Mouse (Mus musculus) adrenal gland, postnatal 14 days (tissue): ENCODE measurements around the gene Sec16a. TPM values are rescaled to one million over a fixed set of nuclear protein-coding genes. Genes with fewer than 3 reads are reported as not detected.

Experiments used
- DNase-seq: peaks from one replicate; pipeline ENCODE4 v3.0.0; 2021; ENCODE audit warnings: mixed read lengths
- total RNA-seq: library from RNA; stranded (reverse); gene quantifications from 2 replicates; pipeline ENCODE4 v1.2.3, GENCODE M21; 2021

Gene Sec16a
- total RNA-seq, 1 experiment from 2014 or later = 54.6 TPM

GRCm38 (mm10) chr2:26441261-26441660, 3.8 kb downstream of the Sec16a start:
- no peak for DNase-seq

GRCm38 (mm10) chr2:26439671-26440070, 5.3 kb downstream of the Sec16a start:
- no peak for DNase-seq

- DNase-seq = no peak
Observed at GRCm38 (mm10) chr2:26438373-26438772, 6.6 kb downstream of the Sec16a start.

- DNase-seq = no peak
Observed at GRCm38 (mm10) chr2:26437221-26437620, 7.8 kb downstream of the Sec16a start.

- no peak for DNase-seq
Observed at GRCm38 (mm10) chr2:26434791-26435572, 10.0 kb downstream of the Sec16a start.

GRCm38 (mm10) chr2:26429851-26430250, 15.2 kb downstream of the Sec16a start:
- DNase-seq = no peak

DNA sequence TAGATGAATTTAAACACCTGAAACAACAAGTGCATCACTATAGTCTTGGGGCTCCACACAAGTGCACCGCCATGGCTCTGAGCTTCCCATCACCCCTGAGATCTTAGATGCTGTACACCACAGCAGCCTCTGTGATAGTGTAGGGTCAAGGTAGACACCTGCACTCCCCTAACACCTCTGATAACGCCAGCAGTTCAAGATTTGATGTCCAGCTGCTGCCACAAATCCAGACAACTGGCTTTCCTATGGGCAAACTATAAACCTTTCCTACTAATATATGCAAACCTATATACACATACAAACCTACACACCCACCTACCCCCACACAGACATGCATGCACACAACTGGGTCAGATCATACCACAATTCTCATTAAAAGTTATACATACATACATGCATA, 20.5 kb downstream of the Sec16a start:
- no peak for DNase-seq

- DNase-seq = no peak
Observed at GRCm38 (mm10) chr2:26423086-26423485, 21.9 kb downstream of the Sec16a start.

- no peak for DNase-seq
Observed at GRCm38 (mm10) chr2:26421969-26422368, 23.0 kb downstream of the Sec16a start.

- no peak for DNase-seq
Observed at GRCm38 (mm10) chr2:26418120-26418519, 26.9 kb downstream of the Sec16a start.

DNA sequence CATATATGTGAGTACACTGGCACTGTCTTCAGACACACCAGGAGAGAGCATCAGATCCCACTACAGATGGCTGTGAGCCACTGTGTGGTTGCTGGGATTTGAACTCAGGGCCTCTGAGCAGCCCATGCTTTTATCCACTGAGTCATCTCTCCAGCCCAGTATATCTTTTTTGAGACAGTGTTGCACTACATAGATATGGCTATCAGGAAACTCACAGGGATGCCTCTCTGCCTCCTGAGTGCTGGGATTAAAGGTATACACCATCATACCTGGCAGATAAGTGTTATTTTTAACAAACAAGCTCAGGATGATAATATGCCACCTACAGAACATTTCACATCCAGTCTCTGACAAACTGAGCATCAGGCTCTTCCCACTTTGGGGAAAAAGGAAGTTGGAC, 27.9 kb downstream of the Sec16a start:
- no peak for DNase-seq

DNA sequence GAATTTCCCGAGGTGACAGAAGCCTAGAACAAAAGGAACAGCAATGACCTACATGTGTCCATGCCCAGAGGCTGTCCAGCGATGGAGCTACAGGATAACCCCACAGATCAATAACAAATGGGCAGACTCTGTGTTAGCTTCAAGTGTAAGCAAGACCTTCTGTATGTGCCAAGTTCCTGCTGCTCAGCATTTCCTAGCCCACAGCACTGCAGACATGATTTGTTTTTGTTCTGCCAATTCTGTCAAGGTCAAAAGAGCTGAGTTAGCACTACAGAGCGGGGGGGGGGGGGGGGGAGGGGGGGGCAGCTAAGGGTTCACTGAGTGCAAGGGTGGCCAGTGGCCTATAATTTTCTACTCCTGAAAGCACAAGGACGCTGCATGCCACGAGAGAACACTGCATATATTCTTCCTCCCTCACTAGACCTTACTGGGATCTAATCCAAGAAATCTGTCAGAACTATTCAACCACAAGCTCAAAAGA, 34.0 kb downstream of the Sec16a start:
- DNase-seq = peak; percentile 48

DNA sequence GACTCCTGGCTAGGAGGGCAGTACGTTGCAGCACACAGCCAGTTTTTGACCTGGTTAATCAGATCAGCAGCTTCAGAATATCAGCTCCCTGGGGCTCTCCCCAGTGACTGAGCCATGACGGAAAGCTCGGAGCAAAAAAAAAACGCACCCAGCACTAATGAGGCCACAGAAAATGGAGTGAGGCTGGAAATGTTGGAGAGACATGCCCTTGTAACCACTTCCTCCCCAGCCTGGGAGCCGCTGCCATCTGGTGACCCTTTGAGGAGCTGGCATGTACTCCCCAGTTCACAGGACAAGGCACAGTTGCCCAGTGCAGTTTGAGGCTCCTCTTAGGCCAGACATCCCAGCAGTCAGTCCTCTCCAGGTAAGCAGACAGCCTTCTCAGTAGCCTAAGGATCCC, 34.9 kb downstream of the Sec16a start:
- no peak for DNase-seq

- DNase-seq = no peak
Observed at GRCm38 (mm10) chr2:26409362-26409761, 35.7 kb downstream of the Sec16a start.

- DNase-seq = peak; percentile 99
Observed at GRCm38 (mm10) chr2:26408515-26409356, 36.3 kb downstream of the Sec16a start, which contains the start of gene Inpp5e. TSS of gene Inpp5e (minus strand) at chr2:26409203.

GRCm38 (mm10) chr2:26403306-26403705, 41.7 kb downstream of the Sec16a start:
- DNase-seq = no peak

DNA sequence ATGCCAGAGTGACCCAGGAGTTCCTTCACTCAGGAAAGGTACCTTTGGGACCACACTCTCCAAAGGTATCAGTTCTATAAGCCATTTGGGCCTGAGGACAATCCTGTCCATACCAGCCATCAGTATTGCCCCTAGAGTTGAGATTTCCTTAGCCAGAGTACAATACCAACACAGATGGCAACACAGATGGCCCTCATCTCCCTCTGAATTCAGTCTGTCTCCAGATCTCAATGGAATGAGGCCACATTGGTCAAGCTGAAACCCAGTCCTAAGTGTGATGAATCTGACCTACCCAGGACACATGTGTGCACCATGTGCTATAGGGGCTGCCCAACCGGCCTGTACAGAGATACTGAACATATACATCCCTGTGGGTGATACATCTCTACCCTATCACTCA, 42.8 kb downstream of the Sec16a start:
- DNase-seq = no peak

GRCm38 (mm10) chr2:26401023-26401422, 44.0 kb downstream of the Sec16a start:
- DNase-seq = no peak

DNA sequence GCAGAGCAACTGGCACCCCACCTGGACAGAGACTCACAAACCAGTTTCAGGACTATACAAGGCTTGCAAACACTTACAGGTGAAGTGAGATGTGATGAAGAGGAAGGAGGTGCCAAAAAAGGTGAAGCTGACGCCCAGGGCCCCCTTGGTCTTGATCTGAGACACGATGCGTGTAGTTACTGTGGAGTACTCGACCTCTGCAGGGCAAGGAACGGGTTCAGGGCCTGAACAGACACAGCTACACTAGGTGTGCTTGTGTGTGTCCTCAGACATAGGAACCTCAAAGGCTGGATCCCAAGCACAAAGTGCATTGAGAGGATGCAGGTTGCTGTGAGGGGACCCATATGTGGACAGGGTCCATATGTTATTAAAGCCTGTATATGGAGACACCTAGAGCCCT, 44.7 kb downstream of the Sec16a start:
- DNase-seq = no peak

DNA sequence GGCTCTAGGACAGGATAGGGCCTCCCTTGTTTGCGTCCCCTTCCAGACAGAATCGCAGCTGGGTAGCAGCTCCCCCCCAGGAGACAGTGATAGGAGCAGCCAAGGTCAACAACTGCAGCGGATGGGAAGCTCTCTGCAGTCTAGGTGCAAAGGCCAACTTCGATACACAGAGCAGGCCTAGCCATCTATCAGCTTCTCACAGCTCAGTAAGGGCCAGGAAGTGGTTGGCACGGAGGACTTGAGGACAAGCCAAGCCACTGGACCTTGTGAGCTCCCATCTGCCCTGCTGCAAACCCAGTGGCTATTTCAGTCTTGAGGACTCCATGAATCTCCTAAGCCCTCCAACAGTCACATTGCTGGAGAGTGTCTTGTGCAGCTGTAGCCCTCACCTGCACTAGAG, 45.4 kb downstream of the Sec16a start:
- no peak for DNase-seq

DNA sequence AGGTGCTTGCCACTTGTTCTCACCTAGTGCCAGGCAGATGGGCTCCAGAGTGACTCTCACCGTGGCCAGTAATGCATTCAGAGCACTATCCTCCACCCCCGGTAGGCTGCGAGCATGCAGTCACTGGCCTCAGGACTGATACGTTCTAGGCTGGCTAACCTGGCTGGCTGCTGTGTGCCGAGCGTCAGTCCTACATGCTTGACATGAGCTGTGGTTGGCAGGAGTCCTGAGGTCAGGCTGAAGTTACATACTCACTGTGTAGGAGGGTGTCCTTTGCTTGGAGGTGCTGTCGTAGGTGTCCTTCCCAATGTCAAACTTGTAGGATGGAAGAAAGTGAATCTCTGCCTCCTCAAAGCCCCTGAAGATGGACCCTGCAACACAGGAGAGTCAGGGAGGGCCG, 46.0 kb downstream of the Sec16a start:
- DNase-seq = no peak

DNA sequence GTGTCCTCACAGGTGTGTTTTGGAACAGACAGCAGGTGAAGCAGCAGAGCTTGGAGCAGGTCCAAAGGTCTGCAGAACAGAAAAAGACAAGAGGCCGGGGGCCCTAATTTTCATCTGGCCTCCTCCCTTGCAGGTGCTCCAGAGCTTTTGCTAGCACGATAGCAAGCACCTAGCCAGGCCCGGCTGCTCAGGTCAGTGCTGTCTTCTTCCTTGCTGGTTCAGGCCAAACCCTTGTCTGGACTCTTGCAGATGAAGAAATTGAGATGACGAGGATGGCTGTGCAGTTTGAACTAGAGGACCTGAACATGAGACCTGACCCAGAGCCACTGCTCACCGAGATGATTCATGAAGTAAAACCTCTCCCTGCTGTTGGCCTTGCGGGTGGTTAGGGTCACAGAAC, 53.4 kb downstream of the Sec16a start:
- DNase-seq = no peak

GRCm38 (mm10) chr2:26390954-26391353, 54.1 kb downstream of the Sec16a start:
- DNase-seq = no peak
